19 mouse cellular contexts compared by ENCODE assay signal in genomic region chr5:117214016-117214415, GRCm38 (mm10).
DNase-seq lines count a peak whose midpoint lies in the region; ATAC-seq lines count a peak whose summit lies in the region.
"Had no signal": no experiment of that assay in that cellular context is flagged by ENCODE, and none has a peak within 500 bp of the region (broad histone marks: within the 10 kb centered on the region; RNA-seq: fewer than 3 reads in every experiment).

No protein-coding gene starts in this region.

- WGBS in heart, embryonic 11.5 days (ENCODE audit: insufficient replicate concordance): 79% methylated on average over 4 of the region's 4 CpGs

- peaks cover under 1% of the 10 kb centered on the region for H3K36me3 ChIP-seq in heart, embryonic 11.5 days (ENCODE audit: control insufficient read depth, insufficient read depth, low read length)
- H3K36me3 ChIP-seq: limb, embryonic 12.5 days had no signal

- H3K9ac ChIP-seq in heart, embryonic 11.5 days (ENCODE audit: low read depth, low read length): no peak overlapping the region
- H3K9ac ChIP-seq: heart, embryonic 15.5 days; hindbrain, embryonic 15.5 days; limb, embryonic 12.5 days; liver, embryonic 14.5 days; stomach, embryonic 15.5 days had no signal

- H3K4me2 ChIP-seq in heart, embryonic 11.5 days: no peak overlapping the region
- H3K4me2 ChIP-seq: heart, embryonic 15.5 days; hindbrain, embryonic 15.5 days; limb, embryonic 12.5 days; stomach, embryonic 15.5 days had no signal

- DNase-seq in heart, adult 18-20 months: peak; percentile 44 to 52
- DNase-seq in heart, postnatal 10 days: peak; percentile 28 to 38
- DNase-seq in heart, postnatal 4 days: peak; percentile 16
- DNase-seq in kidney, postnatal 25 days: peak; percentile 39 to 58
- DNase-seq in adrenal gland, adult 18-20 months (ENCODE audit: low spot score in 2 of 2): no peak
- DNase-seq in spleen, postnatal 14 days (ENCODE audit: low spot score in 2 of 2): no peak
- DNase-seq: cerebellum, postnatal 10 days; spleen, adult 18-20 months; thymus, adult 2 months had no signal

- no peak for ATAC-seq in heart, embryonic 11.5 days (replicated peaks; ENCODE audit: insufficient number of reproducible peaks, low FRiP score, low TSS enrichment)
- ATAC-seq: forebrain, embryonic 14.5 days; intestine, embryonic 16.5 days; midbrain, embryonic 16.5 days had no signal

- H3K4me3 ChIP-seq in heart, embryonic 11.5 days (ENCODE audit: low read depth, low read length): no peak overlapping the region
- H3K4me3 ChIP-seq: erythroblast, embryonic 14.5 days; heart, embryonic 15.5 days; hindbrain, embryonic 15.5 days; limb, embryonic 12.5 days; stomach, embryonic 15.5 days had no signal

- intact Hi-C loops in heart, postnatal 10 days (cut with DNase I): no loop called here

- no peaks in the 10 kb centered on the region for H3K27me3 ChIP-seq in heart, embryonic 11.5 days (ENCODE audit: control insufficient read depth, insufficient read depth, low read length)
- H3K27me3 ChIP-seq: heart, embryonic 15.5 days; hindbrain, embryonic 15.5 days; limb, embryonic 12.5 days; stomach, embryonic 15.5 days had no signal

- H3K9me3 ChIP-seq in heart, embryonic 11.5 days (replicated peaks; ENCODE audit: control insufficient read depth, low read length): no peaks in the 10 kb centered on the region
- H3K9me3 ChIP-seq: heart, embryonic 15.5 days; hindbrain, embryonic 15.5 days; stomach, embryonic 15.5 days had no signal

- no peaks in the 10 kb centered on the region for H3K4me1 ChIP-seq in heart, embryonic 11.5 days (ENCODE audit: control insufficient read depth, insufficient read depth, low read length)
- H3K4me1 ChIP-seq: heart, embryonic 15.5 days; hindbrain, embryonic 15.5 days; limb, embryonic 12.5 days; stomach, embryonic 15.5 days had no signal

- no peak overlapping the region for H3K27ac ChIP-seq in heart, embryonic 11.5 days (ENCODE audit: low read depth, low read length)
- H3K27ac ChIP-seq: heart, embryonic 15.5 days; hindbrain, embryonic 15.5 days; limb, embryonic 12.5 days; liver, embryonic 14.5 days; stomach, embryonic 15.5 days had no signal

Comparison
In these comparisons a context has a peak if more than half of its experiments do, and no peak if none do; other contexts are left out.
1. DNase-seq: peak in heart, adult 18-20 months (2 of 2), heart, postnatal 10 days (2 of 2), heart, postnatal 4 days (single experiment) and kidney, postnatal 25 days (2 of 2); none in adrenal gland, adult 18-20 months (0 of 2) and spleen, postnatal 14 days (0 of 2).